Mouse (Mus musculus) inflammation-experienced regulatory T-cells, adult 6 months (primary cell): ENCODE results near the gene Rftn1. TPM values are rescaled to one million over a fixed set of nuclear protein-coding genes. Genes with fewer than 3 reads are reported as not detected.

Experiments
- ATAC-seq: one replicate; pipeline ENCODE4 v1.8.0; 2017
- polyA plus RNA-seq, 3 experiments: library from polyadenylated mRNA; unstranded; fragments of 100-300 nt; shearing (Covaris generic); gene quantifications; one replicate each; pipeline ENCODE4 v1.2.1; 2017

The Rftn1 gene
- polyA plus RNA-seq, 3 experiments from 2014 or later = 22.7 to 31.1 (median 30.9) TPM

- no peak for ATAC-seq
Measured at GRCm38 (mm10) chr17:50170935-50171545, 19.4 kb downstream of the Rftn1 start.

DNA sequence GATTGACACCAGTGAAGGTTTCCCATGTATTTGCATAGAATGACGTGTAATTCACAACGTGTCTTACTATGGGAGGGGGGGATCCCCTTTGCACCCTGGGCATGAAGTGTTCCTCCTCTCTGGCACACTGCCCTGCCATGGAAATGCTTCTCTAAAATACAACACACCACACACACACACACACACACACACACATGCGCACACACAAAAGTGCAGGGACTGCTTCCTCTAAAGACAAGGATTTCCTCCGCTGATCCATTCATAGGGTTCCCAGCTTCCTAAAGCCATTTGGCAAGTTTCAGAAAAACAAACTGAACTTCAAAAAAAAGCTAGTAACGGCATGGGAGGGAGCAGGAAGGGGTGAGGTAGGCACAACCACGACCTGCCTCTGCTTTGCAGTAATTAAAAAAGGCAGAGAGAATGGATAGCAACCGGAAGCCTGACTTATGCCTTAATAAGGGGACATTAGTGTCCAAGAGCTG lies 20.5 kb downstream of the Rftn1 start:
- peak; percentile 55 for ATAC-seq

GRCm38 (mm10) chr17:50160904-50161805 lies 29.3 kb downstream of the Rftn1 start:
- ATAC-seq = no peak

DNA sequence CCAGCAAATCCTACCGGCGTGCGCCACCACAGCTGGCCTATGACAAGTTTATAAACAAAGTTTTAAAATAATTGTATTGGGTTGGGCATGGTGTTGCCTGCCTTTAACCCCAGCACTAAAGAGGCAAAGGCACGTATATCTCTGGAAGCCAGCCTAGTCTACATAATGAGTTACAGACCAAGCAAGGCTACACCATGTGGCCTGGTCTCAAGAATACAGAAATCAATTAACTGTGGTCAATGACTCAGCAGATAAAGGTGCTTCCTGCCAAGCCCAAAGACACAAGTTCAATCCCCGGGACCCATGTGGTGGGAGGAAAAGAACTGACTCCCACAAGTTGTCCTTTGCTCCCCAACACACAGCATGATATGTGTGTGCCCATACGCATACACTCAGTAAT lies 30.1 kb downstream of the Rftn1 start:
- ATAC-seq = no peak

GRCm38 (mm10) chr17:50159816-50160215 lies 30.7 kb downstream of the Rftn1 start:
- no peak for ATAC-seq

DNA sequence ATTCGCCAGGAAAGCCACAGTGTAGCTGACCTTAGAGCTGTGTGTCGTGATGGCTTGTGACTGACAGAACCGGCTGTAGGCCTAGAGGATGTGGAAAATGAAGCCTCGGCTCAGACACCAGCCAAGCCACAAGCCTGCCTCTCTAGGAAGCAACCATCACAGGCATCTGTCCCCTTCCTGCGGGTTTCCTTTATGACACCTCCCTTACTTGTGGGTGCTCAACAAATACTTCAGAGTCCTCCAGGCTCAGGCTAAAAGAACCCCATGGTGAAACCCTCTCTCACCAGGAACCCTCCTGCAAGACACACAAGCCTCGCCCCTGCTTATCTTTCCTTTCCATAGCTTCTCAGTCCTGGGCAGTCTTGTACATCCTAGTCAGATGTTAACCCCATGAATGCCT lies 31.9 kb downstream of the Rftn1 start:
- ATAC-seq = peak; percentile 91

DNA sequence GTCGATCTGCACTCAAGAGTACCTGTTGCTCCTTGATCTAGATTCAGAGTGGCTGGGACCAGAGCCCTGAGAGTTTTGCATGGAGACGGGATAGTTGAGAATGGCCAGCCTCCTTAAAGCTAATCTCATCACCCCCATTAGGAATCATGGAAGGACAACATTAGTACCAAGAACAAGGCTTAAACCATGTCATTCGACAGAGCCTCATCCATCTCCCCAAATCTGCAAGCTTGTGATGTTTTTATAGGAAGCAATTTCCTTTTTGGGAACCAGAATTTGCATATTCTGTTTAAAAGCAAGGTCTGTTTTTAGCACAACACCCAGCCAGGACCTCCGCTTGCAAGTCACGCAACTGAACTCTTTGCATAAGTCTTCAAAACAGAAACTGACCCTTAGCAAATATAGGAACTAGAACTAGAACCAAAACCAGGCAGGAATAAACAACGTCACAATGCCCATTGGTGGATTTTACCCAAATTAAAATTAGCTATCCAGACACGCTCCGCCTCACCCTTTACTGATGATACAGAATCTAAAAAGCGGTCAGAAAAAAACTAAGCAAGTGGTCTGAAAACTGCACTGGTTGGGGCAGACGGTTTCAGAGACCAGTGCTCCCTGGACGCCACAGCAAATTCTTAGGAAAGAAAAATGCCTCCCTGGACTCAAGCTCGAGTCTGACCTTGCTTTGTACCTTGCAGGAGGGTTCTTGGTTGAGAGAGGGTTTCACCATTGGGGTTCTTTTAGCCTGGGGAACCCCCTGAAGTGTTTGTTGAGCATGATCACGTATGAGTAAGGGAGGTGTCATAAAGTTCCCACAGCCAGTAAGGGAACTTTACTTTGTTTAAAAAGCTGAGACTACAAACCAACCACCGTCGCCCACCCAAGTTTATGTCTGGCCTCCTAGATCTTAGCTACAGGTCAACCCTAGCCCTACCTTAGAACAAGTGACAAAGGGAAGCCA lies 33.0 kb downstream of the Rftn1 start:
- peak; percentile 41 for ATAC-seq

GRCm38 (mm10) chr17:50152085-50152484 lies 38.4 kb downstream of the Rftn1 start:
- ATAC-seq = no peak

DNA sequence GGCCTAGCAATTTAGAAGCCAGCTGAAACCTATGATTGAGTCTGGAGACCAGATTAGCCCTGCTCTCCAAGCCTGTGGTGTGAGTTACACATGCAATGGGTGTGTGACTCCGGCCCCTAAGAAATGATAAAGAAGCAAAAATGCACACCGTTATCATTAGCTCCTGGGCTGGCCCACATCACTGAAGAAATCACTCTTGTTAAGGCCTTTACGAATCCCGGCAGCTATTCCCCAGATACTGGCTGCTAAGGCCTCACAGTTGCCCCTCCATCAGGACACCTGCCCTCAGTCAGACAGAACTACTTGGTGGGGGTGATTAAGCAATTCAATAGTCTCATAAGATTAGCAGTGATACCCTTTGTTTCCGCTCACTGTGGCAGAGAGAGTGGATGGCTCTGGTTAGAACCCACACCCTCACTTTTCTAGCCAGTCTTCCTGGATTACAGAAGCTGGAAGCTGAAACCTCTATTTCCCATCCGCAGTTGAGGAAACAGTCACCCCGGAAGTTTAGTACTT lies 39.2 kb downstream of the Rftn1 start:
- no peak for ATAC-seq

- no peak for ATAC-seq
Measured at GRCm38 (mm10) chr17:50150416-50151207, 39.9 kb downstream of the Rftn1 start.

DNA sequence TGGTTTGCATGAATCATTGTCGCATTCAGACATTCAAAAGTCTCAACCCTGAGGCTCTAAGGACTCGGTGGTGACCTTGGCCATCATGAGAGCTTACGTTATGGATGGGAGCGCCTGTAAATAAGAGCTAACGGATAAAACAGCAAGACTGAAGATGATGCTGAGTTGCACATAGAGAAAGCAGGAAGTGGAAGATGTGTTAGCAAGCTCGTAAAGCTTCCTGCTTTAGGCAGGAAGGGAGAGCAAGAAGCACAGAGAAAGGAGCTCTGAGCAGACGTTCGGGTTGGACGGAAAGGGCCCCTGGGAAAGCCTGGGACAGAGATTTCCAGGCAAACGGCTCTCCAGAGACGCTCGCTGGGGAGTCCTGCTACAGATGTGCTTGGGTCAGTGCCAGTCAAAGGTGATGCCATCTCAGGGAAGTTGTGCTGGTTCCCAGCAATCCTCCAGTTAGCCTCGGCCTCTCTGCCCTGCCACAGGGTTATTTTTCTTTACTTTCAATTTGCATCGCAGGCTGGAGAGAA lies 40.7 kb downstream of the Rftn1 start:
- ATAC-seq = peak; percentile 90

GRCm38 (mm10) chr17:50147831-50148587 lies 42.5 kb downstream of the Rftn1 start:
- ATAC-seq = peak; percentile 51

GRCm38 (mm10) chr17:50143354-50143753 lies 47.1 kb downstream of the Rftn1 start:
- ATAC-seq = no peak

GRCm38 (mm10) chr17:50142553-50142952 lies 47.9 kb downstream of the Rftn1 start:
- peak; percentile 18 for ATAC-seq

GRCm38 (mm10) chr17:50142151-50142550 lies 48.3 kb downstream of the Rftn1 start:
- ATAC-seq = peak; percentile 57

DNA sequence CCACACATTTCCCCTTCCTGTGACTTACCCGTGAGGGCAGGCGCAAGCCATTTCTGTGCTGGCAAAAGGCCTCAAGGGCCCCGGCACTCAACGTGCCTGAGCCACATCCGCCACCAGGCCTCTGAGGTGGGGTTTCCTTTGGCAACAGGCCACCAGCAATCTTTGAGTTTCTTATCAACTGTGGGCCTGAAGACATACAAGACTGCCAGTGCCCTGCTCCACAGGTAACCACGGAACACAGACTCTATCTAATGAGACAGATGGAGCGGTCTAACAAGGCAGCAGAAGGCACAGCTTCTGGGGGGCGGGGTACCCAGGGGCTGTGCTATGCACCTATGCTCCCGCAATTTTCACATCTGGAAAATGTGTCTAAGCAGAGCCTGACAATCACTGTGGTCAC lies 54.4 kb downstream of the Rftn1 start:
- peak; percentile 96 for ATAC-seq

DNA sequence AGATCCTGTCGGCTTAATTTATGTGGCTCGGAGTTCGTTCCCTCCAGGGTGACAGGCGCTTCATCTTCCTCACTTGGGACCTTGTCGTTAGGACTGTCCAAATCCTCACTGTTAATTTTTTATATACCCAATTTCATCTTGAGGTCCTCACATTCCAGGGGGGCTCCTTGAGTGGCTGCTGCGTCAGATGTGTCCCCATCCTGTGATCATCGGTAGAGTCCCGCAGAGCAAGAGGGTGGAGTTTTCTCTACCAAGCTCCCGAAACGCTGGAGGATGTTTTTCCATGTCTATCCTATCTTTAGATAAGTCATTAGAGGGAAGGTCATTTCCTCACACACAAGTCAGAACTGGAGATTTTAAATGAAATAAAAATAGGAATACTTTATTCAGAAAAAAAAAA lies 55.0 kb downstream of the Rftn1 start:
- no peak for ATAC-seq

GRCm38 (mm10) chr17:50131698-50132097 lies 58.8 kb downstream of the Rftn1 start:
- ATAC-seq = no peak

GRCm38 (mm10) chr17:50130421-50130820 lies 60.1 kb downstream of the Rftn1 start:
- no peak for ATAC-seq

GRCm38 (mm10) chr17:50128392-50128791 lies 62.1 kb downstream of the Rftn1 start:
- no peak for ATAC-seq
